Mouse (Mus musculus): ENCODE data around the gene Atf5.
A peak's percentile ranks its signal among the peaks of the same experiment; 100 is the strongest.

The Atf5 gene

GRCm38 (mm10) chr7:44816470-44817021 is at the start of gene Atf5:
Gene Atf5 (minus strand): TSS chr7:44816658.
- DNase-seq (ENCODE audit: low read depth, low spot score) = no peak

DNA sequence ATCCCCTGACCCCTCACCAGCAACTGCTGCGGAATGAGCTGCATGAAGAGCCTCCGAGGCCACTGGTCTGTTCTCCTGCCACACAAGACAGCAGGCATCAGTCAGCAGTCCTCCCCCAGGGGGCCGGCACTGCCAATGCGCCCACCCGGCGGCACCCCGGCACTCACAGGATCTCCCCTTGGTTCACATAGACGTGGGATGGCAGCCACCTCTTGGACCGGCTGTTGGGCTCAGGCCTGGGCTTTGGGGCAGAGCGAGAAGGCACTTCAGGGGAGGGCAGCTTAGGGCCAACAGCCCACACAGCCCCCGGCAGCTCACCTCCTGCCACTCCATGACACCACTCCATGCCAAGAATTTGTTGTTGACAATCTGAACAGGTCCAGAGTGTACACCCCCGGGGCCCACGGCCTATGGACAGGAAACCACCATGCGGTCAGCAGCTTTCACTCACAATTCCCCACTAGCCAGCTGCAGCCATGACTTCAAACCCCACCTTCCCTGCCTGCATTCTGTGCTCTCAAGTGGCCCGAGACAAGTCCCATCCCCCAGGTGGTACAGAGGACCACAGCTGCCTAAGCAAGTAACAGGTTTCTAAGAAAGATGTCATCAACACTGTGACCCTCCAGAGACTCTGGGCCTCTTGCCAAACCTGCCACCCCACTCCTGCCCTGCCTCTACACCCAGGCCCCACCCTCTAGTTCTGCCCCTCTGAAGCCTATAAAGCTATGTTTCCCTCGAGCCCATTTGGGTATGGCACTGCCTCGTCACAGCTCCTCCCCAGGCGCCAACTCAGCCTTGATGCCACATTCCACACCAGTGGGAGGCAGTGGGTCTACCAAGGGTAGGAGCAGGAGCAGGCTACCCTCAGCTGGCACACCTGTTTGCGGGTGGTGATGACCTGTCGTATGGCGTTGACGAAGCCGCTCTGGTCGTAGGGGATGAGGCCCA is 48.4 kb upstream of the Atf5 start:
- DNase-seq (ENCODE audit: low read depth, low spot score) = no peak

DNA sequence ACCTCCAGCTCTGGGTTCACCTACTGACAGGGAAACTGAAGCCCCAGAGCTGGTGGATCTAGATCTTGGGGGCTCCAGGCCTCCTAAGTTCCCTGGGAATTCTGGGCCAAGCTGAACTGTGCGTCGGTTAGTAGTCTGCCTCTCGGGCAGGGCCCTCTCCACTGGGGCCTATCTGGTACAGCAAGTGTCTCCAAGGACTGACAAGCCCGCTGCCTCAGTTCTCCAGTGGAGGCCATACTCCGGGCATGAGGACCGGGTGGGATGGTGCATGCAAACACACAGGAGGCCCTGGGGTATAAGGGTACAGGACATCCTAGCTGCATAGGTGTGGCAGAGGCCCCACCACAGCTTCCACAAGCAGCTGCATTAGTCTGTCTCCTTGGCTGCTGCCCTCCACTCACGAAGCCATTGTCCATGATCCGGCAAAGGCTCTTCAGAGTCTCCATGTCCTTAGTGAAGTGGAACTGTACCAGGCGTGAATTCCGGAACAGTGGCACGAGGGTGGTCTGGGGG is 47.6 kb upstream of the Atf5 start:
- DNase-seq (ENCODE audit: low read depth, low spot score) = no peak

DNA sequence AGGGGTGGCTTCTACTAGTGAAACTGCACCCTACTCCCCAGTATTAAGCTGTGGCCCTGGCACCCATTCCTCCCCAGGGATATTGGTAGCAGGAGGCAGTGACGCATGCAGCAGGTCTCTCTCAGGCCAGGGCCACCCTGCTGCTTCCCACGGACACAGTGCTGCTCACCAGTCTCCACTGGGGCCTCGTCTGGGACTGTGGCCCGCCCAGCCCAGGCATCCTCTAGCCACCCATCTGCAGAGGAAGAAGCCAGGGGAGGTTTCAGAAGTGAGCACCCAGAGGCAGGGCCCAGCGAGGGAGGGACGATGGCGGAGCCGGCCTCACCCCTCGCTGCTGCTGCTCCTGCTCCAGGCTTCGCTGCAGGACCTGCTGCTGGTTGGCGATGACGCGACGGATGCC is 46.8 kb upstream of the Atf5 start:
- no peak for DNase-seq (ENCODE audit: low read depth, low spot score)

GRCm38 (mm10) chr7:44862434-44862833 is 46.0 kb upstream of the Atf5 start:
- DNase-seq (ENCODE audit: low read depth, low spot score) = no peak

GRCm38 (mm10) chr7:44861429-44861816 is 45.0 kb upstream of the Atf5 start:
- no peak for DNase-seq (ENCODE audit: low read depth, low spot score)

- DNase-seq (ENCODE audit: low read depth, low spot score) = no peak
These were observed 44.3 kb upstream of the Atf5 start for GRCm38 (mm10) chr7:44860576-44861428.

- no peak for DNase-seq (ENCODE audit: low read depth, low spot score)
These were observed 43.4 kb upstream of the Atf5 start for GRCm38 (mm10) chr7:44859896-44860295.

DNA sequence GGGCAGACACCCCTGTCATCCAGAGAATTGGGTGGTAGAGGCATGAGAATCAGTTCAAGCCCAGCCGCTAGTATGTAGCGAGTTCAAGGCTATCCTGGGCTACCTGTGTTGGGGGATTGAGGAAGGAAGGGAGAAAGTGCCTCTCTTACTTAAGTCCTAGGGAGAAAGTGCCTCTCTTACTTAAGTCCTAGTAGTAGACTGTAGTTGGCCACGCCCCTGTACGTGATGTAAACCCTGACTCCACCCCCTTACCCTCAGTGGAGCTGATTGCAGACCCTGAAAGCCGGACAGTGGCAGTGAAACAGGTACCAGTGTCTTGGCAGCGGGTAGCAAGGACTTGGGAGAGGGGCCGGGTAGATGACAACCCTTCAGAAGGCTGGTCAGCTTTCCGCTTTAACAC is 41.4 kb upstream of the Atf5 start:
- DNase-seq (ENCODE audit: low read depth, low spot score) = no peak

DNA sequence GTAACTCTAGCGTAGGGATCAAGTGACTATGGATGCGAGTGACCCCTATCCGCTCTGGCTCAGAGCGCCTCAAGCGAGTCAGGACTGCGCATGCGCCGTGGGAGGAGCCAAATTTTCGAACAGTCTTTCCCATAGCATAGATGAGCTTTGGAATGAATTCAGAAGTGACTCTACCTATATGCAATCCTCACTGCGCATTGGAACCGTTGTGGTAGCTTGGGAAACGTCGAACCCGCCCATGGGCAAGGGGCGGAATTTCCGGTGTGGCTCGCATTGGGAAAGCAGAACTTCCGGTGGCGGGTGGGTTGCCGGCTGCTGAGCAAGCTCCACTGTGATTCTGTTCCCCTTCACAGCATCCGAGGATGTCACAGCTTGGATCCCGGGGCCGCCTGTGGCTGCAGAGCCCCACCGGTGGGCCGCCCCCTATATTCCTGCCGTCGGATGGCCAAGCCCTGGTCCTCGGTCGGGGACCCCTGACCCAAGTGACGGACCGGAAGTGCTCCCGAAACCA is 40.6 kb upstream of the Atf5 start, which contains the start of gene Pnkp:
Gene Pnkp (plus strand): TSS at position 98 of the 511 bp plus-strand sequence.
- DNase-seq (ENCODE audit: low read depth, low spot score) = peak; percentile 75

- DNase-seq (ENCODE audit: low read depth, low spot score) = no peak
These were observed 39.9 kb upstream of the Atf5 start for GRCm38 (mm10) chr7:44856265-44856916.

- no peak for DNase-seq (ENCODE audit: low read depth, low spot score)
These were observed 38.6 kb upstream of the Atf5 start for GRCm38 (mm10) chr7:44855036-44855435.

GRCm38 (mm10) chr7:44854356-44855031 is 38.0 kb upstream of the Atf5 start:
- no peak for DNase-seq (ENCODE audit: low read depth, low spot score)

DNA sequence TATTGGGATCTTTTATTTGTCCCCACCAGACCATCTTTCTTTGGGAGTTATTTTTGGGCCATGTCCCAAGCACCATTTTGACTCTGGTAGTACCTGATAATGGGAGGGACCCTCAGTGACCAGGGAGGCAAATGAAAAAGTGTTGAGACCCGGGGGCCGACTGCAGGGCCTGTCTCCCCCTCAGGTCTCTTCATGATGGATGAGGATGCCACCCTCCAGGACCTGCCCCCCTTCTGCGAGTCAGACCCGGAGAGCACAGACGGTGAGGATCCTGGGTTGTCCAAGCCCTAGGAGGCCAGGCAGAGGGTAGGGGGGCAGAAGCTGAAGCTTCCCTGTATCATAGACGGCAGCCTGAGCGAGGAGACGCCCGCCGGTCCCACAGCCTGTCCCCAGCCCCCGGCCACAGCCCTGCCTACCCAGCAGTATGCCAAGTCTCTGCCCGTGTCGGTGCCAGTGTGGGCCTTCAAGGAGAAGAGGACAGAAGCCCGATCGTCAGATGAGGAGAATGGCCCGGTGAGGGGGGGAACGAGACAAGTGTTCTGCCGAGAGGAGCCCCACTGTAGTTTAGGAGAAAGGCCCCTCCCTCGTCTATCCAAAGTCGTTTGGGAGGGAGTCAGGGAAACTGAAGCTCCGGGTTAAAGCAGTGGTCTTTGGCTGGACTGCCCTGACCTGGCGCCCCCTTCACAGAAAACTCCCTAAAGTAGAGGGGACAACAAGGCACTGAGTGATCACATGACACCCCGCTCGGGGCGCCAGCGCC is 37.3 kb upstream of the Atf5 start:
- no peak for DNase-seq (ENCODE audit: low read depth, low spot score)

DNA sequence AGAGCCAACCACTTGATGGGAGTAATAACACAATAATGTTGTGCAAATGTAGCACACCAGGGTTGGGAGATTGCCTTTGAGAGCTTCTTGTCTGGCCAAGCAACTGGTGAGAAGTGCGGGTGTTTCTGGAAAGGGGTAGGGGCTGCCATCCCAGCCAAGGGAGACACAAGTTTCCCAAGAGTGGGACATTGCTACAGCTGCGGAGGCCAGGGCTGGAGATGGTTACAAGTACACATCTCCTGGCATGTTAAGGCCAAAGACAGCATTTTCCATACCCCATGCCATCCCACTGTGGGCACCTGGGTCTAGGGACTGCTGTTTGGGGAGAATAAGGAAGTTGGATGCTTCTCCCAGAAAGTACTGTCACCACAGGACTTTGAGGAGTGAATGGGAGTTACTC is 36.6 kb upstream of the Atf5 start:
- DNase-seq (ENCODE audit: low read depth, low spot score) = no peak

- DNase-seq (ENCODE audit: low read depth, low spot score) = no peak
These were observed 36.0 kb upstream of the Atf5 start for GRCm38 (mm10) chr7:44852259-44853027.

DNA sequence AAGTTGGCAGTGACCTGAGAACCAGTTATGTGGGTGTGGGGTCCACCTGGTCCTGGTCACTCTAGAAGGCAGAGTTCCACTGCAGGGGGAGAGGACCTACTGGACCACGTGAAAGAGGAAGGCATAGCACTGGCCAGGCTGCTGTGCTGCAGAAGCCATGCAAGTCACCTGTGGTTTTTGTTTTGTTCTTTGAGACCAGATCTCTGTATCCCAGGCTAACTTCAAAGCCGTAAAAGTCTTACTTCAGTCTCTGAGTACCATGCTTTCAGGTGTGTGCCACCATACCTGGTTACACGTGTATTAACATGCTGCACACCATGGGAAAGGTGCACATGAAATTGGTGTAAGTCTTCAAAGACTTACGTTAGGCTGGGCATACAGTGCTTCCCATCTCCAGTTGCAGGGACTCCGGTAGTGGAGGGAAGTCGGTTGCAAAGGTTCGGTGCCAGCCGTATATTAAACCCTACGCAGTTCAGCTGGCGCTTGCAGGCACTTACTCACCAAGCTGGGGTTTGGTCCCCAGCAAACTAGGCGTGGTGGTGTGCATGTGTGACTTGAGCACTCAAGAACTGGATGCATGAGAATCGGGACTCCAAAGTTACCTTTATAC is 35.3 kb upstream of the Atf5 start:
- no peak for DNase-seq (ENCODE audit: low read depth, low spot score)

GRCm38 (mm10) chr7:44850789-44851624 is 34.5 kb upstream of the Atf5 start:
- no peak for DNase-seq (ENCODE audit: low read depth, low spot score)

Measured in WW6 (cell line).